In genomic region chr3:78866083-78866726, GRCm38 (mm10) we compare ENCODE assay signal across 21 mouse cellular contexts.
DNase-seq lines count a peak whose midpoint lies in the region; ATAC-seq lines count a peak whose summit lies in the region.
"Had no signal": no experiment of that assay in that cellular context is flagged by ENCODE, and none has a peak within 500 bp of the region (broad histone marks: within the 10 kb centered on the region; RNA-seq: fewer than 3 reads in every experiment).

No protein-coding gene starts in this region.

- H3K27ac ChIP-seq in forebrain, embryonic 13.5 days, result no peak overlapping the region
- no peak overlapping the region for H3K27ac ChIP-seq in forebrain, embryonic 10.5 days
- H3K27ac ChIP-seq in kidney, embryonic 15.5 days, result no peak overlapping the region
- H3K27ac ChIP-seq: gastrocnemius, adult 2 months; heart, embryonic 10.5 days; hindbrain, embryonic 15.5 days; layer of hippocampus, adult 2 months; limb, embryonic 15.5 days; liver, embryonic 15.5 days; stomach, postnatal 0 days had no signal

- no peak overlapping the region for H3K4me2 ChIP-seq in forebrain, embryonic 13.5 days
- no peak overlapping the region for H3K4me2 ChIP-seq in kidney, embryonic 15.5 days
- H3K4me2 ChIP-seq: hindbrain, embryonic 15.5 days; limb, embryonic 15.5 days; liver, embryonic 15.5 days had no signal

- ATAC-seq in forebrain, embryonic 13.5 days, result peak; percentile 48; the same call in 1 of the 2 replicates
- peak; percentile 46 for ATAC-seq in kidney, embryonic 15.5 days (replicated peaks; ENCODE audit: low FRiP score)
- ATAC-seq in erythroblast, adult 5-6 weeks (replicated peaks; ENCODE audit: low FRiP score, poor library complexity, severe bottlenecking), result no peak
- ATAC-seq: intestine, postnatal 0 days had no signal

- no peaks in the 10 kb centered on the region for H3K9me3 ChIP-seq in forebrain, embryonic 13.5 days (replicated peaks)
- no peaks in the 10 kb centered on the region for H3K9me3 ChIP-seq in forebrain, embryonic 10.5 days
- H3K9me3 ChIP-seq in kidney, embryonic 15.5 days (replicated peaks), result no peaks in the 10 kb centered on the region
- H3K9me3 ChIP-seq: G1E; heart, embryonic 10.5 days; hindbrain, embryonic 15.5 days; limb, embryonic 15.5 days; liver, embryonic 15.5 days had no signal

- WGBS in forebrain, embryonic 13.5 days, result 42% methylated on average over 9 of the region's 9 CpGs
- 77% methylated on average over 9 of the region's 9 CpGs for WGBS in forebrain, embryonic 10.5 days
- 77% methylated on average over 9 of the region's 9 CpGs for WGBS in kidney, embryonic 15.5 days

- H3K9ac ChIP-seq in forebrain, embryonic 13.5 days, result no peak overlapping the region
- H3K9ac ChIP-seq in kidney, embryonic 15.5 days, result no peak overlapping the region
- H3K9ac ChIP-seq: hindbrain, embryonic 15.5 days; limb, embryonic 15.5 days; liver, embryonic 15.5 days had no signal

- no peak for DNase-seq in forebrain, embryonic 10.5 days (ENCODE audit: extremely low spot score, low spot score)
- DNase-seq in kidney, postnatal 4 days, result no peak
- DNase-seq in retina, postnatal 1 day, result peak; percentile 17
- DNase-seq in retina, embryonic 14.5 days (ENCODE audit: low spot score), result no peak
- no peak for DNase-seq in embryo, embryonic 11 days
- DNase-seq: adrenal gland, postnatal 25 days; cerebellum, adult 18-20 months; cerebellum, postnatal 36 days; gastrocnemius, adult 2 months; layer of hippocampus, postnatal 36 days had no signal

- no peaks in the 10 kb centered on the region for H3K27me3 ChIP-seq in forebrain, embryonic 13.5 days
- H3K27me3 ChIP-seq in forebrain, embryonic 10.5 days (ENCODE audit: poor library complexity, severe bottlenecking), result no peaks in the 10 kb centered on the region
- no peaks in the 10 kb centered on the region for H3K27me3 ChIP-seq in kidney, embryonic 15.5 days
- H3K27me3 ChIP-seq: hindbrain, embryonic 15.5 days; limb, embryonic 15.5 days; liver, embryonic 15.5 days had no signal

- H3K4me3 ChIP-seq in forebrain, embryonic 13.5 days, result no peak overlapping the region
- H3K4me3 ChIP-seq in forebrain, embryonic 10.5 days, result no peak overlapping the region
- no peak overlapping the region for H3K4me3 ChIP-seq in kidney, embryonic 15.5 days (replicated peaks)
- H3K4me3 ChIP-seq: gastrocnemius, adult 2 months; heart, embryonic 10.5 days; hindbrain, embryonic 15.5 days; layer of hippocampus, adult 2 months; limb, embryonic 15.5 days; liver, embryonic 15.5 days had no signal

- H3K4me1 ChIP-seq in forebrain, embryonic 13.5 days, result peaks cover 19% of the 10 kb centered on the region
- peaks cover 15% of the 10 kb centered on the region for H3K4me1 ChIP-seq in forebrain, embryonic 10.5 days
- no peaks in the 10 kb centered on the region for H3K4me1 ChIP-seq in kidney, embryonic 15.5 days
- H3K4me1 ChIP-seq: heart, embryonic 10.5 days; hindbrain, embryonic 15.5 days; limb, embryonic 15.5 days; liver, embryonic 15.5 days had no signal

- no peaks in the 10 kb centered on the region for H3K36me3 ChIP-seq in forebrain, embryonic 13.5 days (ENCODE audit: poor library complexity, severe bottlenecking)
- H3K36me3 ChIP-seq in forebrain, embryonic 10.5 days (replicated peaks), result no peaks in the 10 kb centered on the region
- H3K36me3 ChIP-seq in kidney, embryonic 15.5 days, result no peaks in the 10 kb centered on the region
- H3K36me3 ChIP-seq: G1E; heart, embryonic 10.5 days; hindbrain, embryonic 15.5 days; limb, embryonic 15.5 days; liver, embryonic 15.5 days had no signal
